Mouse (Mus musculus): ENCODE results near the gene Eps8l2.

The Eps8l2 gene

DNA sequence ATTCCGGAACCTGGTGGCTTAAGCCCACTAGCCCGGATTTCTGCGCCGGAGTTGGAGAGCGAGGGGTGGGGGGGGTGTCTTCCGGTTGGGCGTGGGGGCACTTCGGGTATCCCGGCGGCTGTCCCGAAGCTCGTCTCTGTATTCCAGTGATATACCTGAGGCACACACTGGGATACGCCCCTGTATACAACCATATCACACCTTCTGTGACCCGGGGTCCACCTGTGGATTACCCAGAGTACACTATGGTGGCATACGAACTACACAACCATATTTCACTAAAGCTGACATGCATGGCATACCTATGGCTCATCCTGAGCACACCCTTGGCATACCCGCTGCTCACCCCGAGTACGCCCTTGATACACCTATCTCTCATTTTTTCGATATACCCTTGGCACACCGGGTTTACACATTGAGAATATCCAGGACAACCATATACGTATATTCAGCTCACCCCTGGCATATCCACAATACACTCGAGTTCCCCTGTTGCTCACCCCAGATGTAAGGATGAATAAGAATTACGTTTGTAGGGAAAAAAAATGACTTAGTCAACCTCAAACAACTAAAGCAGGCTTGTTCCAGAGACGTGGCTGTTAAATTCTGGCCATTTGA lies 10.2 kb upstream of the Eps8l2 start:
- no peak for DNase-seq (ENCODE audit: low read depth in 1 of 2, low spot score in 2 of 2)

DNA sequence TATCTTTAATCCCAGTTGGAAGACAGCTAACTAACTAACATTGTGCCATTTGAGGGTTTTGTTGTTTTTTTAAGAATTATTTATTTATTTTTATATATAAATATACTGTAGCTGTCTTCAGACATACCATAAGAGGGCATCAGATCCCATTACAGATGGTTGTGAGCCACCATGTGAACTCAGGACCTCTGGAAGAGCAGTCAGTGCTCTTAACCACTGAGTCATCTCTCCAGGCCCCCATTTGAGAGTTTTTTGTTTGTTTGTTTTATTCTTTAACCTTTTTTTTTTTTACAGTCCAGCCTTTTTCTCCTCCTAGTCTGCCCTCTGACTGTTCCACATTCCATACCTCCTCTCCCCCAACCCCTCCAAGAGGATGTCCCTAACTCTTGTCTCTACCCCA lies 8.0 kb upstream of the Eps8l2 start:
- no peak for DNase-seq (ENCODE audit: low read depth in 1 of 2, low spot score in 2 of 2)

GRCm38 (mm10) chr7:141331990-141332389 lies 6.7 kb upstream of the Eps8l2 start:
- no peak for DNase-seq (ENCODE audit: low read depth in 1 of 2, low spot score in 2 of 2)

DNA sequence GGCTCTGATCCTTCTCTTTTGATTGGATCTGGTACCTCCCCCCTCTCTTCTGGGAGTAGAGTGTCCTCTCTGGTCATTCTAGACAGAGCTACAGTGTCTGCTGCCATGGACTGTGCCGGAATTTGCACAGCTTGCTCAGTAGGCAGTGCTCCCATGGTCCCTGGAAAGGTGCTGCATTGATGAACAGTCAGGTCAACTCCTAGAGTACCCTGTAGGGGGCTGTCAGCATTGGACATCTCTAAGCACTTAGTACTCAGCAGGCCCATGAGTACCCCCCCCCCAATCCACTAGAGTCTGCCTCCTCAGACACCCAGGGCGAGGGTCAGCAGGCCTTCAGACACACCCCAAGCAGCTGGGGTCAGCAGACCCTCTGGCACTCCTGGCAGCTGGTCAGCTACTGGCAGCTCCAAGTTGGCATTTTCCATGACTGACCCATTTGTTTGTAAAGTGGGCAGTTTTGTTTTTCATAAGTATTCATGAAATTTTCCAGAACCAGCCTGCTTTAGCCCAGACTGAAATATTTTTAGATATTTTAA lies 3.6 kb upstream of the Eps8l2 start:
- DNase-seq (ENCODE audit: low read depth in 1 of 2, low spot score in 2 of 2): no peak

DNA sequence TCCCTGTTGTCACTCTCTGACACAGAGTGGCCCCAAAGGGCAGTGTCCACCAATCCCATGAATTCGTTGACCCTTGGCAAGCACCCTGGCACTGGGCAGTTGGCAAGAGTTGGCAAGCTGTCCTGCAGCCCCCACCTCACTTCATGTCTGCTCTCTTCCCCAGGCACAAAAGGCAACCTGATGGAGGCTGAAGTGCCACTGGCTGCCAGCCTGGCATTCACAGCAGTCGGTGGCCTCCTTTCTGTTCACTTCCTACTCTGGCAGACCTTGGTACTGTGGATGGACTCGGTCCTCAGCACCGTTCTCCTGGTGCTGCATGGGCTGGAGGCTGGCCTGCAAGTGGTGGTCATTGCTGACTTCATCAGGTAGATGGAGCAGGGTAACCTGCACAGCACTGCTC lies 3.0 kb upstream of the Eps8l2 start:
- DNase-seq (ENCODE audit: low read depth in 1 of 2, low spot score in 2 of 2): no peak

DNA sequence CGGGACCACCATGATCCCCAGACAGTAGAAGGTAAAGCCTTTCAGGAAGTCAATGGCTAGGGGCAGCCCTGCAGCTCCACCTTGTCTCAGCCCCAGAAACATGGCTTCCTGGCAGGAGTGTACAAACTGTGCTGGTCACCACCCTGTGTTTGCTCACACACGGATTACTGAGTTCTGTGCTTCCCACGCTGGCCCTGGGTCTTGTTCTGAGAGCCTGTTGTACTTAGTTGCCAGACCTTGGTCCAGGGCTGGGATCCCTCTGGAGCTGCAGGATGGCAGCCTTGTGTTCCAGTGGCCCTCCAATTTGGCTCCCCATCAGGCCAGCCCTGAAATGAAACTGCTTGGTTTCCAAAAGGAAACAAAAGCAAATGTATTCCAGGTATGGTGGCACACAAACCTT lies 2.4 kb upstream of the Eps8l2 start:
- no peak for DNase-seq (ENCODE audit: low read depth in 1 of 2, low spot score in 2 of 2)

GRCm38 (mm10) chr7:141337716-141338416 lies 814 bp upstream of the Eps8l2 start:
- DNase-seq (ENCODE audit: low read depth in 1 of 2, low spot score in 2 of 2): no peak

DNA sequence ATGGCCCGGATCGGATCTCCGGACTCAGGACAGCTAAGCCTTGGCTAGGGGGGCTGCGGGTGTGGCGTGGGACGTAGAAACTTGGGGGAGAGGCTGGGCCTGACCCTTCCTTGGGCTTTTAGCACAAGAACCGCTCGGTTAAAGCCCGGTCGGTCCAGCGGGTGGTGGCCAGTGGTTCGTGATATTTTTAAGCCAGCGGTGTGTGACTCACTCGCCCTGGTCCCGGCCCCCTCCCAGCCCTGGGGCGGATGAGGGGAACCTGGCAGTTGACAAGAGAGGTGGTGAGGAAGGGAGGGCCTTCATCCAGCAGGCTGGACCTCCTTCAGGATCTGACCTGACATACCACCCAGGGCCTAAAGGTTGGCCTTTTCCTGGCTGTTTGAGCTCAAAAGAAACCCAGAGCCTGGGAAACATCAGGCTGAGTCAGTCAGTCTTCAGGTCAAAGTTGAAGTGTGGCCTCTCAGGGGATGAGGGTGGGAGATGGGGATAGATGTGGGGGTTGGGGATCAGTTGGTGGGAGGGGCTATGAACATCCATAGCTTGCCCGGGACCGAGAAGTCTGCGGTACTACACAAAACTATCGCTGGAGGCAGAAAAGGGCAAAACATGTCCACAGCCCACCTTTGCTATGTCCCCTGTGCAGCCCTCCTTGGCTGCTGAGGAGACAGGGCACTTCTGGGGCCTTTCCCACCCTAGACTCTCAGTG lies 688 bp downstream of the Eps8l2 start:
- DNase-seq (ENCODE audit: low read depth in 1 of 2, low spot score in 2 of 2): no peak

DNA sequence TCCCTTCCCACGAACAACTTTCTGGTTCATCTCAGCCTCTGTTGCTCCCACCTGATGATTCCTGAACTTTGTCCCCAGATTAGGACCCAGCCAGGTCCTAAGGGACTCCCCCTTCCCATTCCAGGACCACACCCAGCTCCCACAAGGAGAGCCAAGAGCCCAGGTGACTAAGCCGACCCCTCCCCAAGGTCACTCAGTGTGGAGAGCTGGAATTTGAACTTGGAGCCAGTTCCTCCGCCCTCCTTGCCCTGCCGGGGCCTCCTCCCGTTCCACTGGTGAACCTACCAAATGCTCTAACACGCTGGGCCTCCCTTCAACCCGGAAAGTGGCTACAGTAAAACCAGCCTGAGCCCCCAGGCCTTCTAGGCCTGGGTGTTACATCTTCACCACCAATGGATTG lies 1.3 kb downstream of the Eps8l2 start:
- DNase-seq (ENCODE audit: low read depth in 1 of 2, low spot score in 2 of 2): no peak

- DNase-seq (ENCODE audit: low read depth in 1 of 2, low spot score in 2 of 2): no peak
These were observed 1.8 kb downstream of the Eps8l2 start for GRCm38 (mm10) chr7:141340476-141340875.

GRCm38 (mm10) chr7:141341689-141342226 lies 3.1 kb downstream of the Eps8l2 start:
- DNase-seq (ENCODE audit: low read depth in 1 of 2, low spot score in 2 of 2): no peak

GRCm38 (mm10) chr7:141343230-141343629 lies 4.5 kb downstream of the Eps8l2 start:
- DNase-seq (ENCODE audit: low read depth in 1 of 2, low spot score in 2 of 2): no peak

DNA sequence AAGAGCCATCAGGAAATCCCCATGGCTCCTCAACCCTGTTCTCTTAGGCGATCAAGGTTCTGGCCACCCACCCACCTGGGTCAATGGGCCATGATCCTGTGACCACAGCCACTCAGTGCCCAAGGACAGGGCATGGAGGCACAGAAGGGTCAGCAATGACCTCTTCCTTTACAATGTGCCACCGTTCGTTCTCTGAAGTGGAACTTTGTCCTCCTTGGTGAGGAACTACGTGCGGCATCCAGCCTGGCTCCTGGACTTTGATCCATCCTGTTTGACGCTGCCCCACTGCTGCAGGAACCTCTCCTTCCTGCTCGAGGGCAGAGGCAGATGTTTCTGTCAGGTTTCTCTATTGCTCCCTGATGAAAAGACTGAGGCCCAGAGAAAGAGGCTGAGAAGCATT lies 5.0 kb downstream of the Eps8l2 start:
- no peak for DNase-seq (ENCODE audit: low read depth in 1 of 2, low spot score in 2 of 2)

GRCm38 (mm10) chr7:141344787-141345186 lies 6.1 kb downstream of the Eps8l2 start:
- DNase-seq (ENCODE audit: low read depth in 1 of 2, low spot score in 2 of 2): no peak

DNA sequence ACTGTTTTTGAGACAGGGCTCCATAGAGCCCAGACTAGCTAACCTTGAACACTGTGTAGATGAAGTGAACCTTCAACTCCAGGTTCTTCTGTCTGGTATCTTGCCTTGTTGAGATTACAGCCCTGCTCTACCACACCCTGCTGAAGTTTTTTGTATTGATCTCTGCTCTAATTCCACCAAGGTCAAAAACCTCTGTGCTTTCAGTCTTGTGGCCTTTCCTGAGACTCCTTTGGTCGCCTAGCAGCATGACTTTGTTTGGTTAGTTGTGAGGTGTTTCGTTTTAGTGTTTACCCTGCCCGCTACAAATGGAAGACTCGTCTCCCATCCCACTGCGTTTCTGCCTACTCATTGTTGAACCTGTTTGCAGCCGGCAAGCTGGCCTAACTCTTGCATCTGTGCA lies 12.4 kb downstream of the Eps8l2 start:
- DNase-seq (ENCODE audit: low read depth in 1 of 2, low spot score in 2 of 2): no peak

DNA sequence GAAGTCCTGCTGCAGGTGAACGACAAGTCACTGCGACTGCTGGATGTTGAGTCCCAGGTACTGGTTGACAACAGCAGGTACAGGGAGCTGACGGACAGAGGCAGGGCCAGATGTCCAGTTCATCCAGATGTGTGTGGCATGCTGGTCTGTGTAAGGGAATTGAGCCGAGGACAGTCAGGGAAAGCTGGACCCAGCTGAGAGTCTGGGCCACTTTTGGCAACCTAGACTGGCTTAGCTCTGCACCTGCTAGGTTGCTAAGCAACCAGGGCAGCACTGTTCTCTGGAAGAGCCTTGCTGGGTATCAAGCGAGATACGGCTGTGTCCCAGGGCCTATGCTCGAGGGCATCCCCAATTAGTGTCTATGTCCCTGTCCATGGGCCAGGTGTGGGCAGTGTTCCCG lies 16.4 kb downstream of the Eps8l2 start:
- no peak for DNase-seq (ENCODE audit: low read depth in 1 of 2, low spot score in 2 of 2)

DNA sequence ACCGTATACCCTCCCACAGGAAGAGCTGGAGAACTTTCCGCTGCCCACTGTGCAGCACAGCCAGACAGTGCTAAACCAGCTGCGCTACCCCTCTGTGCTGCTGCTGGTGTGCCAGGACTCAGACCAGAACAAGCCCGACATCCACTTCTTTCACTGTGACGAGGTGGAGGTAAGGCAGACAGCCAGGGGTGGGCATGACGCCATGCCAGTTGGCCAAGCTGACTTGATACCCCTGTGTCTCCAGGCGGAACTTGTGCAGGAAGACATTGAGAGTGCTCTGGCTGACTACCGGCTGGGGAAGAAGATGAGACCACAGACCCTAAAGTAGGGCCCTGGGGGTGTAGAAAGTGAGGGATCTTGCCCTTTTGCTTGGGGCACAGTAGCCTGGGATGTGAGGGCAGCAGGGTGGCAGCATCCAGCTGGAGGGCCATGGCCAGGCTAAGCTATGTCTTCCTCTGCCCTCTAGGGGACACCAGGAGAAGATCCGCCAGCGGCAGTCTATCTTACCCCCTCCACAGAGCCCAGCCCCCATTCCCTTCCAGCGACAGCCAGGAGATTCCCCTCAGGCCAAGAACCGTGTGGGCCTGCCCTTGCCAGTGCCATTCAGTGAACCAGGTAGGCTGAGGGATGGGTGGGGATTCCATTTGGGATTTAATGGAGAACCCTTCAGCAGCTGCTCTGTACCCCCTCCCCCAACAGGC lies 17.1 kb downstream of the Eps8l2 start:
- no peak for DNase-seq (ENCODE audit: low read depth in 1 of 2, low spot score in 2 of 2)

DNA sequence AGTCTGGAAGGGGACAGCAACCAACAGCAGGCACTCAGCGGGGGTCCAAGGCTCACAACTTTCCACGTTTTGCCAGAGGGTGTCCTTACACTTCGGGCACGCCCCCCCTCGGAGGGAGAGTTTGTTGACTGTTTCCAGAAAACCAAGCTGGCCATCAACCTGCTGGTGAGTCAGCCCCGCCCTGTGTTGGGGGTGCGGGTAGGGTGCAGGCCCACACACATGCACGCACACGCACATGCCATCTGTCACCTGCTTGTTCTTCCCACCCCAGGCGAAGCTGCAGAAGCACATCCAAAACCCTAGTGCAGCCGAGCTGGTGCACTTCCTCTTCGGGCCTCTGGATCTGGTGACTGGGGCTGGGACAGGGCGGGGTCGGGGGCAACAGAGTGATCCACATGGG lies 18.3 kb downstream of the Eps8l2 start:
- no peak for DNase-seq (ENCODE audit: low read depth in 1 of 2, low spot score in 2 of 2)

GRCm38 (mm10) chr7:141361510-141361909 lies 22.8 kb downstream of the Eps8l2 start:
- DNase-seq (ENCODE audit: low read depth in 1 of 2, low spot score in 2 of 2): no peak

DNA sequence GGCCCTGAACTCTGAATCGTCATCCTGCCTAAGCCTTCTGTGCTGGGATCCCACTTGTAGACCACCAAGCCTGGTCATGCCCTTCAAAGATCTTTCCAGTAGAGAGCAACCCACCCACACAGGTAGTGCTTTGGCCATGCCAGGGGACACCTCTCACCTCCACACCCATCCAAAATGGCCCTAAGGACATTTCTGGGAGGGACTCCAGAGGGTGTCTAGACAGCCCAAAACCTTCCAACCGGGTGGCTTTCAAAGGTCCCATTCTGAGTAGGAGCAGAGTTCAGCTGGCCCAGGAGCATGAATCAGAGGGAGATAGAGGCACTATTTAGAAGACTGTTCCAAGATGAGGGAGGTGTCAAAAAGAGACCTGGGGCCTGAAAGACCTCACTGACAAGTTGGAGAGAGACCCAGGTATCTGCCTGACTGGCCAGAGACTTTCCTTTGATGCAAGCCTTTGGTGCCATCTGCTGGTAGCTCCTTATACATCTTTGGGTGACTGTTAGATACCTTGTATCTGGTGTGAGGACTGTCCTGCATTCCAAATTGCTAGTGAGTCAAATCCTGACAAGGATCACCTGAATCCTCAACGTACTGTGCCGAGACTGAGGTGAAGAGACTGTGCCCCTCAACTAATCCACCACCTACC lies 24.5 kb downstream of the Eps8l2 start:
- DNase-seq (ENCODE audit: low read depth in 1 of 2, low spot score in 2 of 2): peak in 1 of 2 experiments; percentile 19

GRCm38 (mm10) chr7:141363752-141364125 lies 25.1 kb downstream of the Eps8l2 start:
- no peak for DNase-seq (ENCODE audit: low read depth in 1 of 2, low spot score in 2 of 2)
